Mouse (Mus musculus): ENCODE results near the gene Glod4.

DNA sequence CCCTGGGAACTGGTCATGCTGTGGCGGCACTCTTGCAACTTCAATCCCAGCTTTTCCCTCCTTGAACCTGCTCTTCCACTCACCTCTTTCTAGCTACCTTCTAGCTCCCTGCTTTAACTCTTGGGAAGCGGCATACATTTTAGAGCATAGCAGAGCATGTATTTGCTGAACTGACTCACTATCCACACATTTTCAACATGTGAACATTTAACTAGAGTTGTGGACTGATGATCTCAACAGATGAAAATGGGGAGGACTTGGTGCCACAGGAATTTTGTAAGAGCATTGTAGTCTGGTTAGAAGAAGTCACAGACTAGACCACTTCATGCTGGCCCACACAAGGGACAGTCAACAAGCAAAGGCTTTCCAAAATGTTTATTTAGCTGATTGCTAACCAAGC lies 85.2 kb downstream of the Glod4 start:
- TF ChIP-seq CTCF (IDR thresholded peaks at IDR 0.05): no peak
- TF ChIP-seq EP300 (IDR thresholded peaks at IDR 0.05): peak; percentile 89
